Mouse (Mus musculus) thymus, adult 2 months (tissue): ENCODE data around the gene Gm29427. TPM values are rescaled to one million over a fixed set of nuclear protein-coding genes. Genes with fewer than 3 reads are reported as not detected.

Experiments
- DNase-seq: peaks from one replicate; pipeline ENCODE4 v3.0.0; 2021
- H3K27ac ChIP-seq: fragments of 200-500 bp; 2 replicates; pipeline ENCODE4 v1.5.1; 2012; ENCODE audit warnings: low read length, control low read depth; ENCODE audit not compliant: control insufficient read depth, insufficient read depth
- H3K27me3 ChIP-seq: fragments of 200-500 bp; 2 replicates; pipeline ENCODE4 v1.6.1; 2012; ENCODE audit warnings: mild to moderate bottlenecking, low read length, moderate library complexity, mixed read lengths; ENCODE audit not compliant: control insufficient read depth, insufficient read depth
- H3K36me3 ChIP-seq: fragments of 200-500 bp; 2 replicates; pipeline ENCODE4 v1.6.1; 2012; ENCODE audit warnings: mild to moderate bottlenecking, low read length, moderate library complexity; ENCODE audit not compliant: control insufficient read depth, insufficient read depth
- H3K4me1 ChIP-seq: fragments of 200-500 bp; replicated peaks from 2 replicates; pipeline ENCODE4 v1.6.1; 2012; ENCODE audit warnings: low read length; ENCODE audit not compliant: control insufficient read depth, insufficient read depth
- H3K4me3 ChIP-seq: fragments of 200-500 bp; 2 replicates; pipeline ENCODE4 v1.5.1; 2012; ENCODE audit warnings: mild to moderate bottlenecking, low read length, control low read depth, moderate library complexity; ENCODE audit not compliant: control insufficient read depth, insufficient read depth
- CTCF ChIP-seq: fragments of 200-500 bp; IDR thresholded peaks from 2 replicates; pipeline ENCODE4 v1.5.1; 2012; ENCODE audit warnings: mild to moderate bottlenecking, control low read depth, low read length, moderate library complexity, borderline replicate concordance; ENCODE audit not compliant: control insufficient read depth, poor library complexity, insufficient read depth; ENCODE audit errors: extremely low read depth
- POLR2A ChIP-seq: fragments of 200-500 bp; IDR thresholded peaks from 2 replicates; pipeline ENCODE4 v1.6.1; 2012; ENCODE audit warnings: mild to moderate bottlenecking, low read length, control low read depth, moderate library complexity; ENCODE audit not compliant: control insufficient read depth, poor library complexity, insufficient read depth; ENCODE audit errors: extremely low read depth
- WGBS: fragments of 180-500 bp; shearing (Covaris S2); methylation state at CpG from one replicate; pipeline ENCODE4 v1.1.7; 2018; 5-methylcytosine and 5-hydroxymethylcytosine counted together
- polyA plus RNA-seq: library from polyadenylated mRNA; depleted of rRNA; stranded (reverse); fragments of >200 nt; gene quantifications from 2 replicates; pipeline ENCODE4 v1.2.3, GENCODE M21; 2012; rRNA removed

The Gm29427 gene
- polyA plus RNA-seq, 1 experiment, result 0.09 TPM

DNA sequence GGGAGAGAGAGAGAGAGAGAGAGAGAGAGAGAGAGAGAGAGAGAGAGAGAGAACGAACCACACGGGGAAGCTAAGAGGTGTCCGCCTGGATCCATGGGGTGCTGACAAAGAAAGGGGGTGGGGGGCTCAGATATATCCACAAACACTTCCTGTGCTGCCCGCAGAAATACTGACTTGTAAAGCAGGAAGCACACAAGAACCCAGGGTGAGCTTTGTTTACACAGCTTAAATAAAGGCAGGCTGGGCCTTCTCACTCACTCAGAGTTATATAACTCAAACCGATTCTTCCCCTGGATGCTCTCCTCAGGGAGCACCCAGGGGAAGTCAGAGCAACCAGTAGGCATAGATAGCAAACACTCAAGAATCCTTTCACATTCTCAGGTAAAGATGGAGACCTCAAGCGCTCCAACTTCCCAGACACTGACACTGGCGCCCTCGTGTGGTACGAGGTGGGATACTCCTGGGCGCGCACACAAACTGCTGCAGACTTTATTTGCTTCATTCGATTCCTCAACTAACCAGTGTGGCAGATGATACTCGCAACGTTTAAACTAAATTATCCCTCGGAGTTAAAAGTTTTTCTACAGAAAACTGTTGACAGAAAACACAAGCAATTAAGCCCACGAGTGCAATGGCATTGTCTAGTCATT is 81.7 kb downstream of the Gm29427 start:
- Histone ChIP-seq H3K36me3 (no peaks in the 10 kb centered on the region), H3K4me1 (peaks cover 5% of the 10 kb centered on the region; the same call in 1 of the 2 replicates), H3K27me3 (no peaks in the 10 kb centered on the region), H3K4me3 (peak overlapping the region; percentile 26), H3K27ac (peak overlapping the region; percentile 24; the same call in 1 of the 2 replicates)
- TF ChIP-seq CTCF (peak; percentile 89), POLR2A (no peak)
- DNase-seq, result peak; percentile 90
- 7% methylated on average over 16 of the region's 16 CpGs for WGBS

DNA sequence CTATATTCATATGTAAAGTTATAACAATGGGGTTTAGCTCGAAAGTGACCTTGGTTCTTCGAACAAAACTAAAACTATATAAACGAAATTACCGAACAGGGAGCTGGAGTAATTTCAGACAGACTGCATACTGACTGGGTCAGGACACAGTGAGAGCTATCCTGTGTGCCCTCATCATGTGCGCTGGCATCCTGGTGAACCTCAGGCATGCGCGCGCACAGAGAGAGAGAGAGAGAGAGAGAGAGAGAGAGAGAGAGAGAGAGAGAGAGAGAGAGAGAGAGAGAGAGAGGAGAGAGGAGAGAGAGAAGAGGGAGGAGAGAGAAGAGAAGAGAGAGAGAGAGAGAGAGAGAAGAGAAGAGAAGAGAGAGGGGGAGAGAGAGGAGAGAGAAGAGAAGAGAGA is 82.3 kb downstream of the Gm29427 start:
- H3K36me3 ChIP-seq, result no peaks in the 10 kb centered on the region
- peak overlapping the region; percentile 26 for H3K4me3 ChIP-seq
- WGBS, result 58% methylated on average over 8 of the region's 8 CpGs
- no peaks in the 10 kb centered on the region for H3K27me3 ChIP-seq
- DNase-seq, result peak; percentile 42
- peaks cover 5% of the 10 kb centered on the region; the same call in 1 of the 2 replicates for H3K4me1 ChIP-seq
- TF ChIP-seq CTCF (no peak), POLR2A (no peak)
- H3K27ac ChIP-seq, result peak overlapping the region; percentile 24; the same call in 1 of the 2 replicates

DNA sequence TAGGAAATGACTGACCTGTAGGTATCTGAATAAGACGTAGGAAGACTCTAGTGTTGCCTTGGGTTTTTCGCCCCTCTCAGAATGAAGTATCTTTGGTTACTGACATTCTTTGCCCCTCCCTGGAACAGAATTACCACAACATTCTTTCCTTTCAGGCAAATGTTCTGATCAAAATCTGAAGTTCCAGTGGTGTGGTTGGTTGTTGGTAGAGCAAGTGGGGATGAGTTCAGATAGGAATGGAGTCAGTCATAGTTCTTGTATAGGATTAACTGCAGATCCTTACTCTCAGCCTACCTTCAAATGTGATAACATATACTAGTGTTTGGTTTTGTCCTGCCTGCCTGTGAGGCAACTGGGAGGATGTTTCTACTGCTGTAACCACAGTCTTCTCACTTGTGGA is 86.1 kb downstream of the Gm29427 start, which contains the start of gene Zp3r:
Gene Zp3r, minus strand, starts transcription at position 101 of the 400 bp plus-strand sequence.
- Histone ChIP-seq H3K27ac (no peak within 1 kb of the TSS), H3K36me3 (no peaks in the 10 kb centered on the region), H3K4me1 (peaks cover 5% of the 10 kb centered on the region; the same call in 1 of the 2 replicates), H3K27me3 (no peaks in the 10 kb centered on the region), H3K4me3 (no peak within 1 kb of the TSS)
- 56% methylated on average over 2 of the region's 2 CpGs for WGBS
- DNase-seq, result no peak
- TF ChIP-seq CTCF, result no peak
- no peak for TF ChIP-seq POLR2A

Other genes starting within 250 kb of the Gm29427 start
- gene Zp3r, start 86.2 kb downstream of the Gm29427 start, polyA plus RNA-seq, result not detected in 2 replicates
- 0.19 and 0.77 TPM in 2 replicates for gene C4bp, start 54.2 kb downstream of the Gm29427 start, polyA plus RNA-seq
- gene Yod1, start 1.5 kb upstream of the Gm29427 start, polyA plus RNA-seq, result 3.9 and 4.7 TPM in 2 replicates
- 9.2 and 9.5 TPM in 2 replicates for gene Pfkfb2, start 13.5 kb upstream of the Gm29427 start, polyA plus RNA-seq
- gene AA986860, start 16.2 kb upstream of the Gm29427 start, polyA plus RNA-seq, result 0.54 and 1.1 TPM in 2 replicates
- gene Fcamr, start 85.1 kb upstream of the Gm29427 start, polyA plus RNA-seq, result 0.11 and 0.28 TPM in 2 replicates
- 3.0 and 4.3 TPM in 2 replicates for gene Pigr, start 110.9 kb upstream of the Gm29427 start, polyA plus RNA-seq
- 9.7 and 15.4 TPM in 2 replicates for gene Fcmr, start 149.9 kb upstream of the Gm29427 start, polyA plus RNA-seq
- gene Il24, start 171.7 kb upstream of the Gm29427 start, polyA plus RNA-seq, result 0.26 and 0.28 TPM in 2 replicates
- not detected in 2 replicates for gene Il20, start 195.7 kb upstream of the Gm29427 start, polyA plus RNA-seq
- not detected in 2 replicates for gene Il19, start 224.3 kb upstream of the Gm29427 start, polyA plus RNA-seq